ENCODE assay signal across 34 mouse cellular contexts in the genomic region with DNA sequence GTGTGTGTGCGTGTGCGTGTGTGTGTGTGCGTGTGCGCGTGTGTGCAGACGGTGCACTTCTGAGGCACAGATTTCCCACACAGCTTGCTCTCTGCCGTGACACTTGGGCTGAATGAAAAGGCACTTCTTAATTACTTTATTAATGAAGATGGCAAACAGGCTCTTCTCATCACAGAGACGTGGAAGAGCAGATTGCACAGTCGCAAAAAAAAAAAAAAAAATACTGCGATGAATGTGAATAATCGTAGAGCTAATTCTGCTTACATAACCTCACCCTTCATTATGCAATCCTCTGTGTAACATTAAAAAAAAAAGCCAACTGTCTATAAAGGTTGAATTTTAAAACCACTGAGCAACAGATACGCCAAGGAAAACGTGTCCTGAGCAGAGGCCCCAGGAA.
DNase-seq lines count a peak whose midpoint lies in the region; ATAC-seq and TF ChIP-seq lines count a peak whose summit lies in the region.
"Had no signal": no experiment of that assay in that cellular context is flagged by ENCODE, and none has a peak within 500 bp of the region (broad histone marks: within the 10 kb centered on the region; RNA-seq: fewer than 3 reads in every experiment).

No protein-coding gene starts in this region.

- H3K9me3 ChIP-seq in hindbrain, postnatal 0 days (ENCODE audit: low read length) = no peaks in the 10 kb centered on the region
- no peaks in the 10 kb centered on the region for H3K9me3 ChIP-seq in hindbrain, embryonic 11.5 days (ENCODE audit: control insufficient read depth, low read length)
- H3K9me3 ChIP-seq in liver, embryonic 11.5 days (ENCODE audit: control insufficient read depth, low read length) = no peaks in the 10 kb centered on the region
- H3K9me3 ChIP-seq: embryonic facial prominence, embryonic 13.5 days; heart, embryonic 15.5 days; kidney, embryonic 15.5 days; limb, embryonic 10.5 days; neural tube, embryonic 13.5 days had no signal

- H3K27ac ChIP-seq in hindbrain, postnatal 0 days = no peak overlapping the region
- no peak overlapping the region for H3K27ac ChIP-seq in hindbrain, embryonic 11.5 days (ENCODE audit: low read depth, low read length)
- H3K27ac ChIP-seq in liver, adult 2 months (replicated peaks; ENCODE audit: insufficient read depth, low read depth, low read length) = no peak overlapping the region
- H3K27ac ChIP-seq in liver, embryonic 11.5 days (ENCODE audit: low read depth, low read length) = no peak overlapping the region
- H3K27ac ChIP-seq: embryonic facial prominence, embryonic 13.5 days; gastrocnemius, adult 2 months; heart, embryonic 15.5 days; kidney, embryonic 15.5 days; limb, embryonic 10.5 days; neural tube, embryonic 13.5 days had no signal

- H3K9ac ChIP-seq in hindbrain, postnatal 0 days (replicated peaks; ENCODE audit: low read length) = no peak overlapping the region
- no peak overlapping the region for H3K9ac ChIP-seq in hindbrain, embryonic 11.5 days (ENCODE audit: low read depth, low read length)
- no peak overlapping the region for H3K9ac ChIP-seq in liver, adult 2 months (ENCODE audit: low read depth, low read length)
- H3K9ac ChIP-seq in liver, embryonic 11.5 days (ENCODE audit: low read depth, low read length) = no peak overlapping the region
- H3K9ac ChIP-seq: embryonic facial prominence, embryonic 13.5 days; heart, embryonic 15.5 days; kidney, embryonic 15.5 days; liver, postnatal 0 days; neural tube, embryonic 13.5 days had no signal

- no peak for TF ChIP-seq POLR2A in liver, adult 2 months (IDR thresholded peaks at IDR 0.05; ENCODE audit: extremely low read depth, insufficient read depth, low read length)
- TF ChIP-seq POLR2A in brain, embryonic 14.5 days (IDR thresholded peaks at IDR 0.05; ENCODE audit: borderline replicate concordance, extremely low read depth, insufficient read depth, insufficient read length, poor library complexity, severe bottlenecking) = no peak

- H3K4me2 ChIP-seq in hindbrain, postnatal 0 days (ENCODE audit: low read depth, low read length) = no peak overlapping the region
- no peak overlapping the region for H3K4me2 ChIP-seq in hindbrain, embryonic 11.5 days (replicated peaks; ENCODE audit: low read depth, low read length)
- no peak overlapping the region for H3K4me2 ChIP-seq in liver, embryonic 11.5 days
- H3K4me2 ChIP-seq: embryonic facial prominence, embryonic 13.5 days; heart, embryonic 15.5 days; kidney, embryonic 15.5 days; midbrain, embryonic 11.5 days; neural tube, embryonic 13.5 days had no signal

- DNase-seq in hindbrain, postnatal 0 days (ENCODE audit: low spot score) = peak; percentile 49
- DNase-seq in hindbrain, embryonic 11.5 days (ENCODE audit: low spot score) = no peak
- peak; percentile 4 for DNase-seq in liver, adult 2 months (ENCODE audit: extremely low read depth, low read depth, low spot score)
- DNase-seq in liver, embryonic 11.5 days (ENCODE audit: low spot score) = no peak
- peak; percentile 79 for DNase-seq in brain, embryonic 14.5 days (ENCODE audit: low read depth)
- peak; percentile 9 for DNase-seq in gonadal fat pad, adult 2 months (ENCODE audit: low read depth)
- no peak for DNase-seq in thymus, adult 18-20 months
- DNase-seq: adrenal gland, adult 2 months; B cell, adult 2 months; cerebellum, adult 2 months; cerebellum, postnatal 25 days; embryo, embryonic 11 days; heart, postnatal 36 days; kidney, adult 11 months; kidney, postnatal 4 days; liver; liver, postnatal 0 days; lung, postnatal 14 days; retina, postnatal 1 day; right cerebral cortex, postnatal 25 days; spleen, adult 18-20 months; thymus, postnatal 36 days had no signal

- H3K4me1 ChIP-seq in hindbrain, postnatal 0 days (ENCODE audit: insufficient read depth, low read length) = no peaks in the 10 kb centered on the region
- no peaks in the 10 kb centered on the region for H3K4me1 ChIP-seq in hindbrain, embryonic 11.5 days (replicated peaks; ENCODE audit: control insufficient read depth, insufficient read depth, low read length)
- H3K4me1 ChIP-seq in liver, adult 2 months (ENCODE audit: control insufficient read depth, insufficient read depth, low read length) = no peaks in the 10 kb centered on the region
- no peaks in the 10 kb centered on the region for H3K4me1 ChIP-seq in liver, embryonic 11.5 days (replicated peaks; ENCODE audit: control insufficient read depth, insufficient read depth, low read length)
- H3K4me1 ChIP-seq: embryonic facial prominence, embryonic 13.5 days; heart, embryonic 15.5 days; kidney, embryonic 15.5 days; limb, embryonic 10.5 days had no signal

- no peaks in the 10 kb centered on the region for H3K79me2 ChIP-seq in liver, adult 2 months (ENCODE audit: control insufficient read depth, insufficient read depth, low read length)

- no peak overlapping the region for H3K4me3 ChIP-seq in hindbrain, postnatal 0 days (ENCODE audit: low read length)
- no peak overlapping the region for H3K4me3 ChIP-seq in hindbrain, embryonic 11.5 days (ENCODE audit: low read depth, low read length)
- no peak overlapping the region for H3K4me3 ChIP-seq in liver, adult 2 months (ENCODE audit: insufficient read depth, low read depth, low read length)
- no peak overlapping the region for H3K4me3 ChIP-seq in liver, embryonic 11.5 days (ENCODE audit: low read depth, low read length)
- H3K4me3 ChIP-seq: embryonic facial prominence, embryonic 13.5 days; erythroblast, embryonic 14.5 days; gastrocnemius, adult 2 months; heart, embryonic 15.5 days; kidney, embryonic 15.5 days; limb, embryonic 10.5 days; myocyte; neural tube, embryonic 13.5 days had no signal

- 54% methylated on average over 13 of the region's 13 CpGs for WGBS in hindbrain, postnatal 0 days
- 91% methylated on average over 13 of the region's 13 CpGs for WGBS in hindbrain, embryonic 11.5 days
- 80% methylated on average over 13 of the region's 13 CpGs for WGBS in liver, adult 2 months
- whole genome bisulfite sequencing in liver, embryonic 11.5 days = 86% methylated on average over 13 of the region's 13 CpGs

- no peaks in the 10 kb centered on the region for H3K27me3 ChIP-seq in hindbrain, postnatal 0 days (ENCODE audit: insufficient read depth, low read length)
- H3K27me3 ChIP-seq in hindbrain, embryonic 11.5 days (ENCODE audit: control insufficient read depth, insufficient read depth, low read length) = no peaks in the 10 kb centered on the region
- H3K27me3 ChIP-seq in liver, adult 2 months (ENCODE audit: control insufficient read depth, insufficient read depth, low read length) = no peaks in the 10 kb centered on the region
- no peaks in the 10 kb centered on the region for H3K27me3 ChIP-seq in liver, embryonic 11.5 days (replicated peaks; ENCODE audit: control insufficient read depth, insufficient read depth, low read length)
- H3K27me3 ChIP-seq: embryonic facial prominence, embryonic 13.5 days; kidney, embryonic 15.5 days; neural tube, embryonic 13.5 days had no signal

- ATAC-seq in hindbrain, postnatal 0 days = no peak
- no peak for ATAC-seq in hindbrain, embryonic 11.5 days (ENCODE audit: low FRiP score)
- ATAC-seq in liver, embryonic 11.5 days (replicated peaks; ENCODE audit: low FRiP score) = no peak
- ATAC-seq: hindbrain, embryonic 16.5 days; liver, postnatal 0 days; Patski had no signal

- TF ChIP-seq CTCF in hindbrain, postnatal 0 days (IDR thresholded peaks at IDR 0.05; ENCODE audit: low read depth) = no peak
- TF ChIP-seq CTCF in liver, adult 2 months (IDR thresholded peaks at IDR 0.05; ENCODE audit: low read depth, low read length) = no peak
- no peak for TF ChIP-seq CTCF in brain, embryonic 14.5 days (IDR thresholded peaks at IDR 0.05; ENCODE audit: borderline replicate concordance, extremely low read depth, insufficient read depth, insufficient read length)

- no peaks in the 10 kb centered on the region for H3K36me3 ChIP-seq in hindbrain, postnatal 0 days (ENCODE audit: insufficient read depth, low read length)
- H3K36me3 ChIP-seq in hindbrain, embryonic 11.5 days (ENCODE audit: control insufficient read depth, insufficient read depth, low read length) = no peaks in the 10 kb centered on the region
- H3K36me3 ChIP-seq in liver, adult 2 months (ENCODE audit: control insufficient read depth, insufficient read depth, low read length) = no peaks in the 10 kb centered on the region
- no peaks in the 10 kb centered on the region for H3K36me3 ChIP-seq in liver, embryonic 11.5 days (ENCODE audit: control insufficient read depth, insufficient read depth, low read length)
- H3K36me3 ChIP-seq: embryonic facial prominence, embryonic 13.5 days; G1E; heart, embryonic 15.5 days; kidney, embryonic 15.5 days; limb, embryonic 10.5 days; neural tube, embryonic 13.5 days had no signal

Comparison
In these comparisons a context has a peak if more than half of its experiments do, and no peak if none do; other contexts are left out.
1. DNase-seq: peak in hindbrain, postnatal 0 days (single experiment), liver, adult 2 months (single experiment), brain, embryonic 14.5 days (single experiment) and gonadal fat pad, adult 2 months (single experiment); none in hindbrain, embryonic 11.5 days (single experiment), liver, embryonic 11.5 days (single experiment) and thymus, adult 18-20 months (0 of 2).